Mouse (Mus musculus) frontal cortex, postnatal 14 days (tissue): ENCODE data around the gene Stt3a.

Source experiments
- DNase-seq, 2 experiments: peaks; one replicate each; pipeline ENCODE4 v3.0.0; 2022; ENCODE audit warnings: low spot score in 2 of 2

Stt3a gene

DNA sequence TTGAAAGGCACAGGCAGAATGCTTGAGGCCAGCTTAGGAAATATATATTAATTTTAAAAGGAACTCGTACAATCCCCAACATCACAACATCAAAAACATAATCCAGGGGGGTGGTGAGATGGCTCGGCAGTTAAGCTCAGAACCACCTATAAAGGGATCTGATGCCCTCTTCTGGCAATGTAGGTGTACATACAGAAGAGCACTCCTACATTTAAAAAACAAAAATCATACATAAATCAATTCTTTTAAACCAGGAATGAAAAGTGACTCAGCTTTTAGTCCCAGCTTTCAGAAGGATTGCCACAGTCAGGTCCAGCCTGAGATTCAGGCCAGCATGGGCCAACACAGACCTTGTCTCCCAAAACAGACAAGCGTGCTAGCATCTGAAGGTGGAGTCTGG, 50.9 kb downstream of the Stt3a start:
- DNase-seq: no peak

DNA sequence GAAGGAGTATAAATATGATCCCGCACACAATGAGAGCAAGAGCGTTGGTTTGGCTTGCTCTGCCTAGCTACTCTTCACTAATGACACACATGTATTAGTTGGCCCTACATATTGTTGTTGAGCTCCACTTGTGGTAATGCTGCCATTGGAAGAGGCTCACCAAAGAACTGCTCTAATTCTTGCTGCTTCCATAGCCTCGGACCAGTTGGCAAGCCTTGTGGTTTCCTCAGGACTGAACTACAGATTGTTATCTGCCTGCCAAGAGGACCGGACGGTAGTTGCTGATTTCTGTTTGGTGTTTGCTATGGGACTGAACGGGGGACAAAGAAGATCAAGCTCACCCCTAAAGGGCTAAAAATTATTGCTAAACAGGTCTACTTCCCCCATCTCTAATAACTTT, 60.2 kb downstream of the Stt3a start:
- DNase-seq: no peak

DNA sequence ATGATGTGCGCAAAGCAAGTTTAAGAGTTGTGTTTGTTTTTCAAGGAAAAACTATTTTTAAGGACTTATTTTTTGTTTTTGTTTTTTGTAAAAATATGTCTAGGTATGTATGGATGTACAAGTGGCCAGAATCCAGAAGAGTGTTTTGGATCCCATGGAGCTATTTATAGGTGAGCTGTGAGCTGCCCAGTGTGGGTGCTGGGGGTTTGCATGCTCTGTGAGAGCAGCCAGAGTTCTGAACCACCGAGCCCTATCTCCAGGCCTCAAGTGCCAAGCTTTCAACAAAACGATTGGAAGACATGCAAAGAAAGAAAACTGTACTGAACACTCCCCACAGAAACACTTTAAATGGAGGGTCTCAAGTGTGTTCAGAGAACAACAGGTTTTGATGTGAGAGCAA, 61.6 kb downstream of the Stt3a start:
- no peak for DNase-seq

DNA sequence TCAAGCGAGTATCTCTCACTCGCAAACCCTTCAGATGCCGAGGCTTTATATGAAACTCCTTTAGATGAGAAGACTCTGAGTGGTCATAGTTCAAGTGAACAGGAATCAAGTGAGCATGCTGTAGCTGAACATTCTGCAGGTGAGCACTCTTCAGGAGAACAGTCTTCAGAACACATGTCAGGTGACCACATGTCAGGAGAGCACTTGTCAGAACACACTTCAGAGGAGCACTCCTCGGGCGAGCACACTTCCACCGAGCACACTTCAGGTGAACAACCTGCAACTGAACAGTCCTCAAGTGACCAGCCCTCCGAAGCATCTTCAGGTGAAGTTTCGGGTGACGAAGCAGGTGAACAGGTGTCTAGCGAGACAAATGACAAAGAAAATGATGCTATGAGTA, 73.2 kb downstream of the Stt3a start:
- DNase-seq: no peak

DNA sequence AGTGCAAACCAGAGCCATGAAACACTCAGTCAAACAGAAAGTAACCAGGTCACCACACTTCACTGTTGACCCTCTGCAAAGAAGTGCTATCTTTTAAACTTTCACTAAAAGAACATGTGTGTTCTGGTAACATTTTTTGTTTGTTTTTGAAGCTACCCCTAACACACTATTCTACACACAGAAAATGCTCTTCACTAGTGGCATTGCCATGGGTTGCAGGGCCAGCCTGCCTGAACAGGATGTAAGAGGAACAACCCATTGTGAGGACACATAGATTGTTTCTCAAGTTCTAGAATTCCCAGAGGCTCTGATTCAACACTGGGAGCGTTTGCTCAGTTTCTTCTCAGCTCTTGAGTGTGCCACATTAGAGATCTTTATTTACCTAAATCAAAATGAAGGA, 74.6 kb downstream of the Stt3a start, which contains the start of gene Acrv1:
TSS of gene Acrv1 (plus strand) at position 301 of the 400 bp plus-strand sequence.
- DNase-seq: no peak

DNA sequence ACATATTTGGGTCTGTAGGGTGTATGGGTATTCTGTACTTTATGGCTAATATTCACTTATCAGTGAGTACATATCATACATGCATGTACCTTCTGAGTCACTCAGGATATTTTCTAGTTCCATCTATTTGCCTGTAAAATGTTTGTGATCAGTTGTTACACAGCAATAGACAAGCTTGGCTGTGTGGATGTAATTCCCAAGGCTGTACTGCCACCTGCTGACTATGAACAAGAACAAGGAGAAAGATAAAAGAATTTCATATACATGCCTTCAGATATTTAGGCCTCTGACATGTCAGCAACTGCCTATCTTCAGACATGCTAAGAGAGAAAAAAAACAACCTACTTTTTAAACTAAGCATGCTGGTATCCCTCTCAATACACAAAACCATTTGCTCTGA, 80.2 kb downstream of the Stt3a start:
- no peak for DNase-seq

DNA sequence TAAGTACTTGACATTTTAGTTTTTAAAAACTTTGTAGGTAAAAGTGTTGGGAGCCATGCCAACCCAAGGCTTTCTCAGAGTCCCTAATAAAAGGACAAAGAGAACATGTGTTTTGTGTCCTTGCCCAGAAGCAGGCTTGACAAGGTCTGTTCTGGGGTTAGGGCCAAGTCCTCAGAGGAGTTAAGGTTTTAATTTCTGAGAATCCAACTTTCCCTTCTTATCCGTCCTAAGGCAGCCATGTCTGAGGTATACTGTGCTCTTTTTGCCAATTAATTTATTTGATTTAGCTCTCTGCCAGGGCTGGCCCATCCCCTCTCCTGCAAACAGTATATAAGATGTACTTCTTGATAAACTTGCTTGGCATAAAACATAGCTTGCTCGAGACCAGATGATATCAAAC, 86.1 kb downstream of the Stt3a start:
- DNase-seq: no peak
